Comparison of ENCODE assay signal across 21 mouse cellular contexts in genomic region chr7:36596630-36597301, GRCm38 (mm10).
DNase-seq lines count a peak whose midpoint lies in the region; ATAC-seq and TF ChIP-seq lines count a peak whose summit lies in the region.
"Had no signal": no experiment of that assay in that cellular context is flagged by ENCODE, and none has a peak within 500 bp of the region (broad histone marks: within the 10 kb centered on the region; RNA-seq: fewer than 3 reads in every experiment).

No protein-coding gene starts in this region.

- H3K36me3 ChIP-seq in heart, embryonic 12.5 days: no peaks in the 10 kb centered on the region
- no peaks in the 10 kb centered on the region for H3K36me3 ChIP-seq in limb, embryonic 14.5 days (ENCODE audit: control insufficient read depth, insufficient read depth, low read length)
- H3K36me3 ChIP-seq in limb, embryonic 10.5 days: no peaks in the 10 kb centered on the region
- H3K36me3 ChIP-seq in embryonic facial prominence, embryonic 10.5 days (replicated peaks): no peaks in the 10 kb centered on the region
- H3K36me3 ChIP-seq in forebrain, embryonic 13.5 days (ENCODE audit: poor library complexity, severe bottlenecking): no peaks in the 10 kb centered on the region
- H3K36me3 ChIP-seq in forebrain, embryonic 14.5 days (ENCODE audit: control insufficient read depth, insufficient read depth, low read length): no peaks in the 10 kb centered on the region
- H3K36me3 ChIP-seq: forebrain, embryonic 15.5 days; heart, embryonic 13.5 days; hindbrain, embryonic 12.5 days; limb, embryonic 13.5 days; midbrain, embryonic 10.5 days; stomach, embryonic 15.5 days had no signal

- no peak overlapping the region for H3K9ac ChIP-seq in heart, embryonic 12.5 days
- H3K9ac ChIP-seq in limb, embryonic 14.5 days (ENCODE audit: low read depth, low read length, severe bottlenecking): no peak overlapping the region
- no peak overlapping the region for H3K9ac ChIP-seq in forebrain, embryonic 13.5 days
- no peak overlapping the region for H3K9ac ChIP-seq in forebrain, embryonic 14.5 days (ENCODE audit: low read length)
- H3K9ac ChIP-seq: forebrain, embryonic 15.5 days; heart, embryonic 13.5 days; hindbrain, embryonic 12.5 days; limb, embryonic 13.5 days; liver, embryonic 14.5 days; stomach, embryonic 15.5 days had no signal

- H3K27me3 ChIP-seq in heart, embryonic 12.5 days (replicated peaks): no peaks in the 10 kb centered on the region
- H3K27me3 ChIP-seq in limb, embryonic 14.5 days (ENCODE audit: control insufficient read depth, insufficient read depth, low read length): no peaks in the 10 kb centered on the region
- no peaks in the 10 kb centered on the region for H3K27me3 ChIP-seq in limb, embryonic 10.5 days (ENCODE audit: low read depth, poor library complexity, severe bottlenecking)
- no peaks in the 10 kb centered on the region for H3K27me3 ChIP-seq in embryonic facial prominence, embryonic 10.5 days (replicated peaks; ENCODE audit: low read depth, poor library complexity, severe bottlenecking)
- no peaks in the 10 kb centered on the region for H3K27me3 ChIP-seq in forebrain, embryonic 13.5 days
- H3K27me3 ChIP-seq in forebrain, embryonic 14.5 days (replicated peaks; ENCODE audit: control insufficient read depth, insufficient read depth, low read length): no peaks in the 10 kb centered on the region
- H3K27me3 ChIP-seq: heart, embryonic 13.5 days; hindbrain, embryonic 12.5 days; limb, embryonic 13.5 days; stomach, embryonic 15.5 days had no signal

- intact Hi-C loops in heart, postnatal 10 days (cut with DNase I): no loop called here

- no peak for TF ChIP-seq POLR2A in limb, embryonic 14.5 days (IDR thresholded peaks at IDR 0.05; ENCODE audit: borderline replicate concordance, extremely low read depth, insufficient read depth, insufficient read length)

- DNase-seq in heart, adult 18-20 months: peak; percentile 47 to 76
- DNase-seq in limb, embryonic 14.5 days (ENCODE audit: low spot score): peak; percentile 52
- no peak for DNase-seq in limb, embryonic 10.5 days (ENCODE audit: low spot score)
- DNase-seq in embryonic facial prominence, embryonic 10.5 days (ENCODE audit: low spot score): peak; percentile 1
- DNase-seq in heart, postnatal 10 days: peak; percentile 37 to 47
- DNase-seq in forebrain, embryonic 14.5 days (ENCODE audit: low spot score): no peak
- DNase-seq: B cell, adult 2 months; cerebellum, adult 2 months; cerebellum, postnatal 36 days; kidney, adult 18-20 months; right cerebral cortex, postnatal 14 days had no signal

- no peak overlapping the region for H3K4me2 ChIP-seq in heart, embryonic 12.5 days
- H3K4me2 ChIP-seq in limb, embryonic 14.5 days (replicated peaks; ENCODE audit: low read depth, low read length, severe bottlenecking): no peak overlapping the region
- H3K4me2 ChIP-seq in forebrain, embryonic 13.5 days: no peak overlapping the region
- H3K4me2 ChIP-seq in forebrain, embryonic 14.5 days (ENCODE audit: low read length): no peak overlapping the region
- H3K4me2 ChIP-seq: forebrain, embryonic 15.5 days; heart, embryonic 13.5 days; hindbrain, embryonic 12.5 days; limb, embryonic 13.5 days; stomach, embryonic 15.5 days had no signal

- H3K4me3 ChIP-seq in heart, embryonic 12.5 days: no peak overlapping the region
- H3K4me3 ChIP-seq in limb, embryonic 14.5 days (replicated peaks; ENCODE audit: low read length): no peak overlapping the region
- no peak overlapping the region for H3K4me3 ChIP-seq in limb, embryonic 10.5 days
- H3K4me3 ChIP-seq in embryonic facial prominence, embryonic 10.5 days: no peak overlapping the region
- no peak overlapping the region for H3K4me3 ChIP-seq in forebrain, embryonic 13.5 days
- no peak overlapping the region for H3K4me3 ChIP-seq in forebrain, embryonic 14.5 days (ENCODE audit: low read depth, low read length)
- H3K4me3 ChIP-seq: forebrain, embryonic 15.5 days; heart, embryonic 13.5 days; hindbrain, embryonic 12.5 days; limb, embryonic 13.5 days; midbrain, embryonic 10.5 days; stomach, embryonic 15.5 days had no signal

- H3K4me1 ChIP-seq in heart, embryonic 12.5 days (replicated peaks): no peaks in the 10 kb centered on the region
- no peaks in the 10 kb centered on the region for H3K4me1 ChIP-seq in limb, embryonic 14.5 days (ENCODE audit: control insufficient read depth, insufficient read depth, low read length)
- H3K4me1 ChIP-seq in limb, embryonic 10.5 days: no peaks in the 10 kb centered on the region
- H3K4me1 ChIP-seq in embryonic facial prominence, embryonic 10.5 days: no peaks in the 10 kb centered on the region
- H3K4me1 ChIP-seq in forebrain, embryonic 13.5 days: no peaks in the 10 kb centered on the region
- H3K4me1 ChIP-seq in forebrain, embryonic 14.5 days (ENCODE audit: control insufficient read depth, insufficient read depth, low read length): no peaks in the 10 kb centered on the region
- H3K4me1 ChIP-seq: forebrain, embryonic 15.5 days; heart, embryonic 13.5 days; hindbrain, embryonic 12.5 days; limb, embryonic 13.5 days; stomach, embryonic 15.5 days had no signal

- H3K9me3 ChIP-seq in heart, embryonic 12.5 days (replicated peaks): peaks cover 15% of the 10 kb centered on the region
- 0 out of 2 replicates have a peak, but pooled peaks cover 4% of the 10 kb centered on the region for H3K9me3 ChIP-seq in limb, embryonic 14.5 days (ENCODE audit: control insufficient read depth, low read length)
- H3K9me3 ChIP-seq in limb, embryonic 10.5 days (replicated peaks): no peaks in the 10 kb centered on the region
- peaks cover 8% of the 10 kb centered on the region; the same call in 1 of the 2 replicates for H3K9me3 ChIP-seq in embryonic facial prominence, embryonic 10.5 days
- H3K9me3 ChIP-seq in forebrain, embryonic 13.5 days (replicated peaks): peaks cover 11% of the 10 kb centered on the region; the same call in 1 of the 2 replicates
- peaks cover 7% of the 10 kb centered on the region; the same call in 1 of the 2 replicates for H3K9me3 ChIP-seq in forebrain, embryonic 14.5 days (replicated peaks; ENCODE audit: control insufficient read depth, low read length)
- H3K9me3 ChIP-seq: forebrain, embryonic 15.5 days; stomach, embryonic 15.5 days had no signal

- ATAC-seq in heart, embryonic 12.5 days (ENCODE audit: insufficient number of reproducible peaks, low FRiP score): no peak
- ATAC-seq in limb, embryonic 14.5 days (ENCODE audit: low FRiP score, low read depth): no peak
- no peak for ATAC-seq in forebrain, embryonic 13.5 days
- no peak for ATAC-seq in forebrain, embryonic 14.5 days
- ATAC-seq: forebrain, embryonic 15.5 days had no signal

- H3K27ac ChIP-seq in heart, embryonic 12.5 days (ENCODE audit: poor library complexity, severe bottlenecking): no peak overlapping the region
- no peak overlapping the region for H3K27ac ChIP-seq in limb, embryonic 14.5 days (replicated peaks; ENCODE audit: low read depth, low read length)
- no peak overlapping the region for H3K27ac ChIP-seq in limb, embryonic 10.5 days
- H3K27ac ChIP-seq in embryonic facial prominence, embryonic 10.5 days (replicated peaks): no peak overlapping the region
- H3K27ac ChIP-seq in forebrain, embryonic 13.5 days: no peak overlapping the region
- H3K27ac ChIP-seq in forebrain, embryonic 14.5 days (ENCODE audit: low read depth, low read length): no peak overlapping the region
- H3K27ac ChIP-seq: forebrain, embryonic 15.5 days; heart, embryonic 13.5 days; hindbrain, embryonic 12.5 days; limb, embryonic 13.5 days; liver, embryonic 14.5 days; macrophage; midbrain, embryonic 10.5 days; stomach, embryonic 15.5 days had no signal

- WGBS in heart, embryonic 12.5 days: 78% methylated on average over 3 of the region's 3 CpGs
- WGBS in limb, embryonic 14.5 days: 83% methylated on average over 3 of the region's 3 CpGs
- WGBS in limb, embryonic 10.5 days: 92% methylated on average over 3 of the region's 3 CpGs
- WGBS in embryonic facial prominence, embryonic 10.5 days: 85% methylated on average over 3 of the region's 3 CpGs
- 86% methylated on average over 3 of the region's 3 CpGs for WGBS in forebrain, embryonic 13.5 days
- WGBS in forebrain, embryonic 14.5 days: 82% methylated on average over 3 of the region's 3 CpGs

Comparison
In these comparisons a context has a peak if more than half of its experiments do, and no peak if none do; other contexts are left out.
1. DNase-seq: peak in heart, adult 18-20 months (2 of 2), limb, embryonic 14.5 days (single experiment), embryonic facial prominence, embryonic 10.5 days (single experiment) and heart, postnatal 10 days (2 of 2); none in limb, embryonic 10.5 days (single experiment) and forebrain, embryonic 14.5 days (single experiment).